Mouse (Mus musculus) heart, adult 2 months (tissue): ENCODE data around the gene Galnt2. TPM values are rescaled to one million over a fixed set of nuclear protein-coding genes. Genes with fewer than 3 reads are reported as not detected.
A peak's percentile ranks its signal among the peaks of the same experiment; 100 is the strongest.

Experiments used
- DNase-seq, 2 experiments: peaks; one replicate each; pipeline ENCODE4 v3.0.0; 2021
- H3K27ac ChIP-seq: fragments of 200-600 bp; 2 replicates; pipeline ENCODE4 v1.8.1; 2022
- H3K27me3 ChIP-seq: fragments of 200-500 bp; 2 replicates; pipeline ENCODE4 v1.6.1; 2012; ENCODE audit warnings: mild to moderate bottlenecking, low read length, inconsistent platforms, mixed read lengths; ENCODE audit not compliant: control insufficient read depth, insufficient read depth
- H3K36me3 ChIP-seq: fragments of 200-500 bp; 2 replicates; pipeline ENCODE4 v1.6.1; 2012; ENCODE audit warnings: low read length, inconsistent platforms; ENCODE audit not compliant: control insufficient read depth, insufficient read depth
- H3K4me1 ChIP-seq: fragments of 200-500 bp; 2 replicates; pipeline ENCODE4 v1.6.1; 2011; ENCODE audit warnings: low read length; ENCODE audit not compliant: control insufficient read depth, insufficient read depth
- H3K4me3 ChIP-seq: fragments of 200-600 bp; 2 replicates; pipeline ENCODE4 v1.8.1; 2022
- H3K79me2 ChIP-seq: fragments of 200-500 bp; replicated peaks from 2 replicates; pipeline ENCODE4 v1.6.1; 2012; ENCODE audit warnings: mild to moderate bottlenecking, inconsistent platforms, low read length, moderate library complexity, mixed read lengths; ENCODE audit not compliant: control insufficient read depth, insufficient read depth
- H3K9ac ChIP-seq: fragments of 200-500 bp; 2 replicates; pipeline ENCODE4 v1.6.1; 2012; ENCODE audit warnings: low read depth, mild to moderate bottlenecking, control low read depth, inconsistent platforms, low read length, mixed read lengths
- CTCF ChIP-seq: fragments of 200-600 bp; IDR thresholded peaks from 2 replicates; pipeline ENCODE4 v1.8.1; 2022; ENCODE audit warnings: antibody characterized with exemption, mild to moderate bottlenecking, moderate library complexity
- EP300 ChIP-seq: fragments of 200-500 bp; IDR thresholded peaks from 2 replicates; pipeline ENCODE4 v1.6.1; 2011; ENCODE audit warnings: low read depth, low read length, control low read depth; ENCODE audit not compliant: insufficient read depth
- POLR2A ChIP-seq: fragments of 200-500 bp; IDR thresholded peaks from 2 replicates; pipeline ENCODE4 v1.6.1; 2011; ENCODE audit warnings: mild to moderate bottlenecking, low read depth, low read length, control low read depth; ENCODE audit not compliant: insufficient read depth
- WGBS: fragments of 180-500 bp; shearing (Covaris S2); methylation state at CpG from one replicate; pipeline ENCODE4 v1.1.7; 2018; 5-methylcytosine and 5-hydroxymethylcytosine counted together
- intact Hi-C: fragments of 180-260 bp; cut with DNase I; formaldehyde crosslinking; loops from one replicate; pipeline ENCODE4 v1.15.1; 2025
- polyA plus RNA-seq: library from polyadenylated mRNA; depleted of rRNA; stranded (reverse); fragments of >200 nt; gene quantifications from 2 replicates; pipeline ENCODE4 v1.2.3, GENCODE M21; 2012
- total RNA-seq, 2 experiments: library from RNA; stranded (reverse); gene quantifications; 2 replicates each; pipeline ENCODE4 v1.2.3; 2021

Galnt2 gene
- total and polyA plus RNA-seq, 3 experiments, result 3.7 to 42.9 (median 35.2) TPM

- Histone ChIP-seq H3K27me3 (no peaks in the 10 kb centered on the region), H3K4me3 (no peak overlapping the region), H3K4me1 (peaks cover 7% of the 10 kb centered on the region), H3K79me2 (peaks cover 2% of the 10 kb centered on the region; the same call in 1 of the 2 replicates), H3K27ac (no peak overlapping the region), H3K36me3 (no peaks in the 10 kb centered on the region), H3K9ac (no peak overlapping the region)
- intact Hi-C loops, result no loop called here
- DNase-seq, result no peak
- WGBS, result 91% methylated on average over 6 of the region's 6 CpGs
- TF ChIP-seq EP300 (no peak), CTCF (no peak), POLR2A (no peak)
These were observed 17.5 kb downstream of the Galnt2 start for GRCm38 (mm10) chr8:124248688-124249087.

GRCm38 (mm10) chr8:124250255-124250654 is 19.1 kb downstream of the Galnt2 start:
- intact Hi-C loops, result no loop called here
- Histone ChIP-seq H3K9ac (no peak overlapping the region), H3K36me3 (no peaks in the 10 kb centered on the region), H3K4me3 (no peak overlapping the region), H3K79me2 (peaks cover 2% of the 10 kb centered on the region; the same call in 1 of the 2 replicates), H3K27me3 (no peaks in the 10 kb centered on the region), H3K4me1 (peaks cover 9% of the 10 kb centered on the region), H3K27ac (no peak overlapping the region)
- WGBS, result 40% methylated on average over 3 of the region's 3 CpGs
- DNase-seq, result no peak
- no peak for TF ChIP-seq EP300
- TF ChIP-seq CTCF, result no peak
- TF ChIP-seq POLR2A, result no peak

GRCm38 (mm10) chr8:124250785-124251184 is 19.6 kb downstream of the Galnt2 start:
- H3K36me3 ChIP-seq, result no peaks in the 10 kb centered on the region
- no peak overlapping the region for H3K9ac ChIP-seq
- H3K4me3 ChIP-seq, result no peak overlapping the region
- H3K4me1 ChIP-seq, result peaks cover 9% of the 10 kb centered on the region
- intact Hi-C loops, result no loop called here
- WGBS, result 58% methylated on average over 4 of the region's 4 CpGs
- DNase-seq, result peak in 1 of 2 experiments; percentile 47
- H3K27ac ChIP-seq, result no peak overlapping the region
- no peaks in the 10 kb centered on the region for H3K27me3 ChIP-seq
- peaks cover 4% of the 10 kb centered on the region; the same call in 1 of the 2 replicates for H3K79me2 ChIP-seq
- TF ChIP-seq EP300 (no peak), CTCF (no peak), POLR2A (no peak)

- Histone ChIP-seq H3K27ac (no peak overlapping the region), H3K79me2 (peaks cover 4% of the 10 kb centered on the region; the same call in 1 of the 2 replicates), H3K4me3 (no peak overlapping the region), H3K36me3 (peaks cover 3% of the 10 kb centered on the region; the same call in 1 of the 2 replicates), H3K9ac (no peak overlapping the region), H3K4me1 (peaks cover 20% of the 10 kb centered on the region), H3K27me3 (no peaks in the 10 kb centered on the region)
- TF ChIP-seq EP300 (no peak), CTCF (no peak)
- 70% methylated on average over 5 of the region's 5 CpGs for WGBS
- intact Hi-C loops, result no loop called here
- no peak for DNase-seq
These were observed 21.4 kb downstream of the Galnt2 start for GRCm38 (mm10) chr8:124252533-124252950.

GRCm38 (mm10) chr8:124253939-124254338 is 22.7 kb downstream of the Galnt2 start:
- H3K27me3 ChIP-seq, result no peaks in the 10 kb centered on the region
- 74% methylated on average over 6 of the region's 6 CpGs for WGBS
- peaks cover 23% of the 10 kb centered on the region for H3K4me1 ChIP-seq
- TF ChIP-seq POLR2A, result no peak
- no peak for TF ChIP-seq CTCF
- TF ChIP-seq EP300, result no peak
- no peak for DNase-seq
- no peak overlapping the region for H3K27ac ChIP-seq
- H3K79me2 ChIP-seq, result peaks cover 4% of the 10 kb centered on the region; the same call in 1 of the 2 replicates
- intact Hi-C loops, result no loop called here
- peaks cover 3% of the 10 kb centered on the region; the same call in 1 of the 2 replicates for H3K36me3 ChIP-seq
- no peak overlapping the region for H3K4me3 ChIP-seq
- H3K9ac ChIP-seq, result no peak overlapping the region

- Histone ChIP-seq H3K27me3 (no peaks in the 10 kb centered on the region), H3K27ac (peak overlapping the region; percentile 67), H3K4me1 (peaks cover 22% of the 10 kb centered on the region), H3K4me3 (no peak overlapping the region), H3K79me2 (peaks cover 4% of the 10 kb centered on the region; the same call in 1 of the 2 replicates), H3K36me3 (peaks cover 3% of the 10 kb centered on the region; the same call in 1 of the 2 replicates), H3K9ac (0 out of 2 replicates have a peak overlapping the region, but pooled peaks have one; percentile 5)
- DNase-seq, result peak; percentile 50 to 55
- intact Hi-C loops, result loop anchor here (2.0 kb wide), 1 partner anchor 24 kb away; no protein-coding TSS in a partner anchor
- no peak for TF ChIP-seq POLR2A
- TF ChIP-seq EP300, result 0 out of 2 replicates have a peak, but pooled peaks have one; percentile 4
- 20% methylated on average over 9 of the region's 9 CpGs for WGBS
These were observed 25.6 kb downstream of the Galnt2 start for GRCm38 (mm10) chr8:124256841-124257240.
